ENCODE assay signal across 10 mouse cellular contexts in genomic region chr1:132918117-132918680, GRCm38 (mm10). TPM values are rescaled to one million over a fixed set of nuclear protein-coding genes. Genes with fewer than 3 reads are reported as not detected.
A peak's percentile ranks its signal among the peaks of the same experiment; 100 is the strongest.
DNase-seq lines count a peak whose midpoint lies in the region; ATAC-seq and TF ChIP-seq lines count a peak whose summit lies in the region.
"Had no signal": no experiment of that assay in that cellular context is flagged by ENCODE, and none has a peak within 500 bp of the region (broad histone marks: within the 10 kb centered on the region; RNA-seq: fewer than 3 reads in every experiment).

No protein-coding gene starts in this region.

- H3K4me1 ChIP-seq in forebrain, embryonic 12.5 days = peaks cover 53% of the 10 kb centered on the region
- peaks cover 48% of the 10 kb centered on the region for H3K4me1 ChIP-seq in forebrain, embryonic 16.5 days (replicated peaks; ENCODE audit: control insufficient read depth, insufficient read depth, low read length)
- H3K4me1 ChIP-seq in lung, embryonic 14.5 days (ENCODE audit: insufficient read depth) = peaks cover 7% of the 10 kb centered on the region; the same call in 1 of the 2 replicates
- H3K4me1 ChIP-seq in hindbrain, embryonic 16.5 days (ENCODE audit: control insufficient read depth, insufficient read depth, low read depth, low read length) = peaks cover 53% of the 10 kb centered on the region
- peaks cover 48% of the 10 kb centered on the region for H3K4me1 ChIP-seq in olfactory bulb, adult 2 months (ENCODE audit: control insufficient read depth, insufficient read depth, low read length)

- no peak for TF ChIP-seq POLR2A in olfactory bulb, adult 2 months (IDR thresholded peaks at IDR 0.05; ENCODE audit: insufficient read depth, low read depth, low read length)

- no peak overlapping the region for H3K9ac ChIP-seq in forebrain, embryonic 12.5 days
- no peak overlapping the region for H3K9ac ChIP-seq in forebrain, embryonic 16.5 days (replicated peaks; ENCODE audit: low read depth, low read length)
- H3K9ac ChIP-seq in lung, embryonic 14.5 days = no peak overlapping the region
- H3K9ac ChIP-seq in hindbrain, embryonic 16.5 days (ENCODE audit: low read depth, low read length) = no peak overlapping the region

- no peak overlapping the region for H3K4me2 ChIP-seq in forebrain, embryonic 12.5 days
- H3K4me2 ChIP-seq in forebrain, embryonic 16.5 days (ENCODE audit: low read length) = no peak overlapping the region
- no peak overlapping the region for H3K4me2 ChIP-seq in lung, embryonic 14.5 days
- H3K4me2 ChIP-seq in hindbrain, embryonic 16.5 days (ENCODE audit: low read length) = no peak overlapping the region

- 15% methylated on average over 10 of the region's 10 CpGs for WGBS in forebrain, embryonic 12.5 days
- WGBS in forebrain, embryonic 16.5 days = 17% methylated on average over 10 of the region's 10 CpGs
- WGBS in lung, embryonic 14.5 days = 10% methylated on average over 10 of the region's 10 CpGs
- 18% methylated on average over 10 of the region's 10 CpGs for WGBS in hindbrain, embryonic 16.5 days
- WGBS in olfactory bulb, adult 2 months = 41% methylated on average over 10 of the region's 10 CpGs

- no peak for ATAC-seq in forebrain, embryonic 12.5 days (ENCODE audit: low FRiP score)
- no peak for ATAC-seq in forebrain, embryonic 16.5 days
- ATAC-seq in lung, embryonic 14.5 days (ENCODE audit: insufficient read depth) = peak; percentile 70; the same call in 1 of the 2 replicates
- ATAC-seq in hindbrain, embryonic 16.5 days = no peak
- ATAC-seq: Patski had no signal

- H3K36me3 ChIP-seq in forebrain, embryonic 12.5 days (replicated peaks) = 0 out of 2 replicates have a peak, but pooled peaks cover 5% of the 10 kb centered on the region
- H3K36me3 ChIP-seq in forebrain, embryonic 16.5 days (ENCODE audit: control insufficient read depth, insufficient read depth) = 0 out of 2 replicates have a peak, but pooled peaks cover 2% of the 10 kb centered on the region
- no peaks in the 10 kb centered on the region for H3K36me3 ChIP-seq in lung, embryonic 14.5 days (ENCODE audit: insufficient read depth)
- H3K36me3 ChIP-seq in hindbrain, embryonic 16.5 days (ENCODE audit: control insufficient read depth, insufficient read depth, low read length) = no peaks in the 10 kb centered on the region

- peak overlapping the region; percentile 42; the same call in 1 of the 2 replicates for H3K27ac ChIP-seq in forebrain, embryonic 12.5 days
- H3K27ac ChIP-seq in forebrain, embryonic 16.5 days (ENCODE audit: low read length) = no peak overlapping the region
- no peak overlapping the region for H3K27ac ChIP-seq in lung, embryonic 14.5 days (ENCODE audit: low read depth)
- peak overlapping the region; percentile 64; the same call in 1 of the 2 replicates for H3K27ac ChIP-seq in hindbrain, embryonic 16.5 days (ENCODE audit: low read depth, low read length)
- H3K27ac ChIP-seq in olfactory bulb, adult 2 months (ENCODE audit: insufficient read depth, low read depth, low read length) = peak overlapping the region; percentile 12; the same call in 1 of the 2 replicates
- H3K27ac ChIP-seq: macrophage had no signal

- DNase-seq in lung, embryonic 14.5 days = peak; percentile 57
- DNase-seq in lung, postnatal 14 days = no peak
- no peak for DNase-seq in thymus, adult 18-20 months
- no peak for DNase-seq in liver

- no peaks in the 10 kb centered on the region for H3K9me3 ChIP-seq in forebrain, embryonic 12.5 days
- no peaks in the 10 kb centered on the region for H3K9me3 ChIP-seq in forebrain, embryonic 16.5 days (ENCODE audit: control insufficient read depth, low read length)
- H3K9me3 ChIP-seq in lung, embryonic 14.5 days (ENCODE audit: low read depth, low read length) = no peaks in the 10 kb centered on the region
- no peaks in the 10 kb centered on the region for H3K9me3 ChIP-seq in hindbrain, embryonic 16.5 days (ENCODE audit: control insufficient read depth, low read length)

- TF ChIP-seq CTCF in lung, embryonic 14.5 days (IDR thresholded peaks at IDR 0.05; ENCODE audit: low read depth) = no peak
- no peak for TF ChIP-seq CTCF in olfactory bulb, adult 2 months (IDR thresholded peaks at IDR 0.05; ENCODE audit: insufficient read depth, low read depth, low read length)

- H3K4me3 ChIP-seq in forebrain, embryonic 12.5 days (replicated peaks) = no peak overlapping the region
- no peak overlapping the region for H3K4me3 ChIP-seq in forebrain, embryonic 16.5 days (replicated peaks; ENCODE audit: low read length)
- no peak overlapping the region for H3K4me3 ChIP-seq in lung, embryonic 14.5 days (ENCODE audit: low read depth, low read length)
- H3K4me3 ChIP-seq in hindbrain, embryonic 16.5 days (ENCODE audit: low read length) = no peak overlapping the region
- no peak overlapping the region for H3K4me3 ChIP-seq in olfactory bulb, adult 2 months (ENCODE audit: insufficient read depth, low read depth, low read length)

- H3K27me3 ChIP-seq in forebrain, embryonic 12.5 days = peaks cover 13% of the 10 kb centered on the region
- no peaks in the 10 kb centered on the region for H3K27me3 ChIP-seq in forebrain, embryonic 16.5 days (replicated peaks; ENCODE audit: control insufficient read depth, insufficient read depth, low read length)
- H3K27me3 ChIP-seq in lung, embryonic 14.5 days (ENCODE audit: insufficient read depth, low read length) = no peaks in the 10 kb centered on the region
- H3K27me3 ChIP-seq in hindbrain, embryonic 16.5 days (replicated peaks; ENCODE audit: control insufficient read depth, insufficient read depth, low read length) = no peaks in the 10 kb centered on the region

RNA-seq across cellular contexts. Expression of gene Lrrn2, which starts 38.1 kb away (rescaled TPM):
- polyA plus RNA-seq in forebrain, embryonic 12.5 days (2016; fragmentation: Nextera tagmentation; extraction: Ambion mirVana) = 17.9 and 19.8 TPM in 2 replicates
- 48.6 and 53.8 TPM in 2 replicates for polyA plus RNA-seq in forebrain, embryonic 16.5 days (2015; fragmentation: Nextera tagmentation; extraction: Ambion mirVana)
- 3.2 and 3.5 TPM in 2 replicates for polyA plus RNA-seq in lung, embryonic 14.5 days (2014; fragmentation: Nextera tagmentation; extraction: Ambion mirVana)
- 56.5 and 57.7 TPM in 2 replicates for polyA plus RNA-seq in hindbrain, embryonic 16.5 days (2015; fragmentation: Nextera tagmentation; extraction: Ambion mirVana)
- polyA plus RNA-seq in olfactory bulb, adult 2 months (2012; ENCODE audit: insufficient read depth, insufficient read length, low replicate concordance, missing spikeins) = not detected in 2 replicates
- polyA plus RNA-seq: macrophage, Patski had no signal

Comparison
In these comparisons a context has a peak if more than half of its experiments do, and no peak if none do; other contexts are left out.
1. H3K27ac ChIP-seq: peak in forebrain, embryonic 12.5 days (single experiment), hindbrain, embryonic 16.5 days (single experiment) and olfactory bulb, adult 2 months (single experiment); none in forebrain, embryonic 16.5 days (single experiment) and lung, embryonic 14.5 days (single experiment).